Comparison of ENCODE assay signal across 12 mouse cellular contexts in the genomic region with DNA sequence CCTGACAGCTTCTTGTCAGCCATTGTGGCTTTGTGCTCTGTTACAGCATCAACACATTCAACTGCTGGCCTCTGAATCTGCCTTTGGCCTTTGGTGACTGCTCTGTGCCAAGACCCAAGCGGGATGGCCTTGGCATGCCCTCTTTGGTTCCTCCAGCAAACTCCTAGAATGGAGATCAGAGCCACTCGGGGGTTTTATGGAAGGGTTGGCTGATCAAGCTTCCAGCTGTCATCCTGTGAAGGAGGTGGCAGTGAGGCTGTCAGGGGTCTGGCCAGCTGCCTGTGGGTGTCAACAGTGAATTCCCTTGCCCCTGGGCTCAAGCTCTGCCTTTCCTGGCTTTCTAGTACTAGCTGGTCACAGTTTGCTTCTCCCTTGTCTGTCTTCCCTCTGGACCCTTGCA.
A peak's percentile ranks its signal among the peaks of the same experiment; 100 is the strongest.
DNase-seq lines count a peak whose midpoint lies in the region; ATAC-seq and TF ChIP-seq lines count a peak whose summit lies in the region.
"Had no signal": no experiment of that assay in that cellular context is flagged by ENCODE, and none has a peak within 500 bp of the region (broad histone marks: within the 10 kb centered on the region; RNA-seq: fewer than 3 reads in every experiment).

No protein-coding gene starts in this region.

- H3K36me3 ChIP-seq in forebrain, postnatal 0 days (ENCODE audit: insufficient read depth), result no peaks in the 10 kb centered on the region
- no peaks in the 10 kb centered on the region for H3K36me3 ChIP-seq in forebrain, embryonic 12.5 days (replicated peaks)
- no peaks in the 10 kb centered on the region for H3K36me3 ChIP-seq in heart, embryonic 10.5 days
- H3K36me3 ChIP-seq in lung, embryonic 16.5 days (ENCODE audit: control insufficient read depth, insufficient read depth, low read length), result no peaks in the 10 kb centered on the region
- H3K36me3 ChIP-seq: liver, embryonic 12.5 days had no signal

- H3K4me3 ChIP-seq in forebrain, postnatal 0 days (ENCODE audit: low read depth, low read length), result no peak overlapping the region
- no peak overlapping the region for H3K4me3 ChIP-seq in forebrain, embryonic 12.5 days (replicated peaks)
- H3K4me3 ChIP-seq in heart, embryonic 10.5 days, result no peak overlapping the region
- H3K4me3 ChIP-seq in lung, embryonic 16.5 days (ENCODE audit: low read length), result no peak overlapping the region
- H3K4me3 ChIP-seq: layer of hippocampus, adult 2 months; liver, embryonic 12.5 days had no signal

- ATAC-seq in forebrain, postnatal 0 days, result 0 out of 2 replicates have a peak, but pooled peaks have one; percentile 38
- ATAC-seq in forebrain, embryonic 12.5 days (ENCODE audit: low FRiP score), result no peak
- peak; percentile 45; the same call in 1 of the 2 replicates for ATAC-seq in lung, embryonic 16.5 days (ENCODE audit: low read depth)
- ATAC-seq in activated CD4-positive, CD25-positive, alpha-beta regulatory T cell, adult 4 months, result no peak
- ATAC-seq: liver, embryonic 12.5 days had no signal

- H3K9me3 ChIP-seq in forebrain, postnatal 0 days (ENCODE audit: low read length), result no peaks in the 10 kb centered on the region
- no peaks in the 10 kb centered on the region for H3K9me3 ChIP-seq in forebrain, embryonic 12.5 days
- no peaks in the 10 kb centered on the region for H3K9me3 ChIP-seq in heart, embryonic 10.5 days
- H3K9me3 ChIP-seq in lung, embryonic 16.5 days (ENCODE audit: control insufficient read depth, low read length), result no peaks in the 10 kb centered on the region
- H3K9me3 ChIP-seq: liver, embryonic 12.5 days had no signal

- no peaks in the 10 kb centered on the region for H3K27me3 ChIP-seq in forebrain, postnatal 0 days (ENCODE audit: insufficient read depth, low read length)
- peaks cover 10% of the 10 kb centered on the region; the same call in 1 of the 2 replicates for H3K27me3 ChIP-seq in forebrain, embryonic 12.5 days
- H3K27me3 ChIP-seq in heart, embryonic 10.5 days (ENCODE audit: insufficient read depth, poor library complexity, severe bottlenecking), result no peaks in the 10 kb centered on the region
- H3K27me3 ChIP-seq in lung, embryonic 16.5 days (ENCODE audit: control insufficient read depth, insufficient read depth, low read depth, low read length), result no peaks in the 10 kb centered on the region
- H3K27me3 ChIP-seq: liver, embryonic 12.5 days had no signal

- H3K4me1 ChIP-seq in forebrain, postnatal 0 days (ENCODE audit: insufficient read depth), result peaks cover 6% of the 10 kb centered on the region; the same call in 1 of the 2 replicates
- H3K4me1 ChIP-seq in forebrain, embryonic 12.5 days, result peaks cover 16% of the 10 kb centered on the region
- peaks cover 51% of the 10 kb centered on the region for H3K4me1 ChIP-seq in heart, embryonic 10.5 days
- peaks cover 25% of the 10 kb centered on the region for H3K4me1 ChIP-seq in lung, embryonic 16.5 days (replicated peaks; ENCODE audit: control insufficient read depth, insufficient read depth, low read length)
- H3K4me1 ChIP-seq: liver, embryonic 12.5 days had no signal

- no peak overlapping the region for H3K27ac ChIP-seq in forebrain, postnatal 0 days (ENCODE audit: low read depth, low read length)
- H3K27ac ChIP-seq in forebrain, embryonic 12.5 days, result no peak overlapping the region
- peak overlapping the region; percentile 78 for H3K27ac ChIP-seq in heart, embryonic 10.5 days
- H3K27ac ChIP-seq in lung, embryonic 16.5 days (ENCODE audit: low read length), result no peak overlapping the region
- H3K27ac ChIP-seq: layer of hippocampus, adult 2 months; liver, embryonic 12.5 days had no signal

- WGBS in forebrain, postnatal 0 days, result 36% methylated on average over 2 of the region's 2 CpGs
- 87% methylated on average over 2 of the region's 2 CpGs for WGBS in forebrain, embryonic 12.5 days
- 27% methylated on average over 2 of the region's 2 CpGs for WGBS in heart, embryonic 10.5 days
- WGBS in lung, embryonic 16.5 days, result 26% methylated on average over 2 of the region's 2 CpGs

- DNase-seq in forebrain, postnatal 0 days, result no peak
- DNase-seq in adrenal gland, postnatal 36 days, result peak; percentile 40 to 47
- no peak for DNase-seq in heart, embryonic 10.5 days (ENCODE audit: low spot score)
- no peak for DNase-seq in embryo, embryonic 9.5 days (ENCODE audit: extremely low spot score)
- no peak for DNase-seq in kidney, postnatal 10 days
- DNase-seq: right cerebral cortex, postnatal 25 days; thymus, adult 18-20 months had no signal

- H3K9ac ChIP-seq in forebrain, postnatal 0 days, result no peak overlapping the region
- no peak overlapping the region for H3K9ac ChIP-seq in forebrain, embryonic 12.5 days
- no peak overlapping the region for H3K9ac ChIP-seq in lung, embryonic 16.5 days (ENCODE audit: low read length)
- H3K9ac ChIP-seq: liver, embryonic 12.5 days had no signal

- TF ChIP-seq CTCF in forebrain, postnatal 0 days (IDR thresholded peaks at IDR 0.05; ENCODE audit: low read depth), result no peak

- H3K4me2 ChIP-seq in forebrain, postnatal 0 days (ENCODE audit: low read depth), result no peak overlapping the region
- no peak overlapping the region for H3K4me2 ChIP-seq in forebrain, embryonic 12.5 days
- no peak overlapping the region for H3K4me2 ChIP-seq in lung, embryonic 16.5 days (ENCODE audit: low read depth, low read length)
- H3K4me2 ChIP-seq: liver, embryonic 12.5 days had no signal

Comparison
In these comparisons a context has a peak if more than half of its experiments do, and no peak if none do; other contexts are left out.
1. ATAC-seq: peak in forebrain, postnatal 0 days (single experiment) and lung, embryonic 16.5 days (single experiment); none in forebrain, embryonic 12.5 days (single experiment) and activated CD4-positive, CD25-positive, alpha-beta regulatory T cell, adult 4 months (single experiment).
2. DNase-seq: peak in adrenal gland, postnatal 36 days (2 of 2); none in forebrain, postnatal 0 days (single experiment), heart, embryonic 10.5 days (single experiment), embryo, embryonic 9.5 days (single experiment) and kidney, postnatal 10 days (single experiment).